In the genomic region with DNA sequence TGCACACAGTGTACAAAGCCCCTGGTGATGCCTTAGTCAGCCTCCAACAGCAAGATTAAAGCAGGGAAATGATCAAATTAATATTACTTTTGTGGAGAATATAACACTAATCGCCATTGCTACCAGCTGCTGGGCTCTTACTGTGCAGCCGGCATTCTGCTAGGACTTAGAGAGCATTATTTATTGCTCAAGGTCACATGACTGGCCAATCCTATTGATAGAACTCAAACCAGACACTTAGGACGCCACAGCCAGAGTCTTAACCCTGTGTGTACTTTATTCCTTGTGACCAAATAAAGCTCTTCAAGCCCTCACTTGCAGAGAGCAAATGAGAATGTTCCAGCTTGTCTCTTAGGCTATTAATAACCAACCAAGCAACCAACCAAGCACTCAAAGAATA, we compare ENCODE assay signal across 9 mouse cellular contexts.
DNase-seq lines count a peak whose midpoint lies in the region; ATAC-seq and TF ChIP-seq lines count a peak whose summit lies in the region.
"Had no signal": no experiment of that assay in that cellular context is flagged by ENCODE, and none has a peak within 500 bp of the region (broad histone marks: within the 10 kb centered on the region; RNA-seq: fewer than 3 reads in every experiment).

No protein-coding gene starts in this region.

- H3K9ac ChIP-seq in intestine, embryonic 15.5 days = no peak overlapping the region
- H3K9ac ChIP-seq in intestine, postnatal 0 days (ENCODE audit: low read depth, low read length) = no peak overlapping the region
- H3K9ac ChIP-seq in heart, embryonic 13.5 days = peak overlapping the region; percentile 53; the same call in 1 of the 2 replicates
- no peak overlapping the region for H3K9ac ChIP-seq in midbrain, embryonic 14.5 days (replicated peaks; ENCODE audit: low read length)

- peak; percentile 63; the same call in 1 of the 2 replicates for ATAC-seq in intestine, embryonic 15.5 days
- ATAC-seq in intestine, postnatal 0 days = no peak
- ATAC-seq in heart, embryonic 13.5 days (ENCODE audit: extremely low read depth, insufficient number of reproducible peaks, low FRiP score, low TSS enrichment) = no peak
- ATAC-seq in midbrain, embryonic 14.5 days (ENCODE audit: low FRiP score, low TSS enrichment) = no peak

- no peak overlapping the region for H3K27ac ChIP-seq in intestine, embryonic 15.5 days
- no peak overlapping the region for H3K27ac ChIP-seq in intestine, postnatal 0 days (ENCODE audit: low read depth, low read length)
- H3K27ac ChIP-seq in heart, embryonic 13.5 days (replicated peaks) = peak overlapping the region; percentile 88
- H3K27ac ChIP-seq in midbrain, embryonic 14.5 days (replicated peaks; ENCODE audit: low read depth, low read length) = no peak overlapping the region

- no peaks in the 10 kb centered on the region for H3K27me3 ChIP-seq in intestine, embryonic 15.5 days (replicated peaks)
- no peaks in the 10 kb centered on the region for H3K27me3 ChIP-seq in intestine, postnatal 0 days (replicated peaks; ENCODE audit: control insufficient read depth, insufficient read depth, low read length)
- H3K27me3 ChIP-seq in heart, embryonic 13.5 days (replicated peaks) = no peaks in the 10 kb centered on the region
- no peaks in the 10 kb centered on the region for H3K27me3 ChIP-seq in midbrain, embryonic 14.5 days (ENCODE audit: control insufficient read depth, insufficient read depth, low read length)

- H3K4me2 ChIP-seq in intestine, embryonic 15.5 days (replicated peaks) = no peak overlapping the region
- no peak overlapping the region for H3K4me2 ChIP-seq in intestine, postnatal 0 days (replicated peaks; ENCODE audit: low read depth)
- peak overlapping the region; percentile 22; the same call in 1 of the 2 replicates for H3K4me2 ChIP-seq in heart, embryonic 13.5 days
- no peak overlapping the region for H3K4me2 ChIP-seq in midbrain, embryonic 14.5 days (ENCODE audit: low read length)

- H3K4me3 ChIP-seq in intestine, embryonic 15.5 days (replicated peaks) = no peak overlapping the region
- no peak overlapping the region for H3K4me3 ChIP-seq in intestine, postnatal 0 days (ENCODE audit: low read depth, low read length)
- no peak overlapping the region for H3K4me3 ChIP-seq in heart, embryonic 13.5 days
- no peak overlapping the region for H3K4me3 ChIP-seq in midbrain, embryonic 14.5 days (replicated peaks; ENCODE audit: low read depth, low read length)

- no peak for TF ChIP-seq CTCF in intestine, postnatal 0 days (IDR thresholded peaks at IDR 0.05; ENCODE audit: low read depth)

- peaks cover 5% of the 10 kb centered on the region; the same call in 1 of the 2 replicates for H3K4me1 ChIP-seq in intestine, embryonic 15.5 days (replicated peaks)
- H3K4me1 ChIP-seq in intestine, postnatal 0 days (replicated peaks; ENCODE audit: control insufficient read depth, insufficient read depth, low read length) = no peaks in the 10 kb centered on the region
- peaks cover 19% of the 10 kb centered on the region for H3K4me1 ChIP-seq in heart, embryonic 13.5 days
- 0 out of 2 replicates have a peak, but pooled peaks cover 5% of the 10 kb centered on the region for H3K4me1 ChIP-seq in midbrain, embryonic 14.5 days (ENCODE audit: control insufficient read depth, insufficient read depth, low read length)

- H3K36me3 ChIP-seq in intestine, embryonic 15.5 days = no peaks in the 10 kb centered on the region
- H3K36me3 ChIP-seq in intestine, postnatal 0 days (ENCODE audit: control insufficient read depth, insufficient read depth) = no peaks in the 10 kb centered on the region
- H3K36me3 ChIP-seq in heart, embryonic 13.5 days = no peaks in the 10 kb centered on the region
- no peaks in the 10 kb centered on the region for H3K36me3 ChIP-seq in midbrain, embryonic 14.5 days (ENCODE audit: control insufficient read depth, insufficient read depth, low read length)

- peak; percentile 47 for DNase-seq in embryo, embryonic 11 days
- peak; percentile 21 for DNase-seq in midbrain, embryonic 14.5 days
- no peak for DNase-seq in Muller cell, postnatal 12 days (ENCODE audit: inconsistent ontology term)
- no peak for DNase-seq in layer of hippocampus, adult 9-11 months
- no peak for DNase-seq in left cerebral cortex, adult 9 months (ENCODE audit: low spot score in 2 of 2)
- DNase-seq: thymus, adult 2 months had no signal

- H3K9me3 ChIP-seq in intestine, embryonic 15.5 days = no peaks in the 10 kb centered on the region
- no peaks in the 10 kb centered on the region for H3K9me3 ChIP-seq in intestine, postnatal 0 days (ENCODE audit: control insufficient read depth)
- H3K9me3 ChIP-seq in heart, embryonic 13.5 days = no peaks in the 10 kb centered on the region
- no peaks in the 10 kb centered on the region for H3K9me3 ChIP-seq in midbrain, embryonic 14.5 days (ENCODE audit: control insufficient read depth, low read length)

- 5% methylated on average over 3 of the region's 3 CpGs for WGBS in intestine, embryonic 15.5 days
- WGBS in intestine, postnatal 0 days = 10% methylated on average over 3 of the region's 3 CpGs
- 41% methylated on average over 3 of the region's 3 CpGs for WGBS in heart, embryonic 13.5 days
- 23% methylated on average over 3 of the region's 3 CpGs for WGBS in midbrain, embryonic 14.5 days

Comparison
In these comparisons a context has a peak if more than half of its experiments do, and no peak if none do; other contexts are left out.
1. DNase-seq: peak in embryo, embryonic 11 days (single experiment) and midbrain, embryonic 14.5 days (single experiment); none in Muller cell, postnatal 12 days (single experiment), layer of hippocampus, adult 9-11 months (single experiment) and left cerebral cortex, adult 9 months (0 of 2).